Mouse (Mus musculus) limb, embryonic 12.5 days (tissue): ENCODE measurements around the gene 9030025P20Rik. TPM values are rescaled to one million over a fixed set of nuclear protein-coding genes. Genes with fewer than 3 reads are reported as not detected.
"Not testable (repeated sequence)": the region's sequence is repeated elsewhere in the genome, so short reads cannot be mapped to it uniquely, and the experiment has no call there.

Source experiments
- ATAC-seq: fragments of 200-750 bp; cut with Nextera tagmentation; 2 replicates; pipeline ENCODE4 v1.8.0; 2017; ENCODE audit warnings: low read depth, moderate TSS enrichment; ENCODE audit not compliant: insufficient number of reproducible peaks, insufficient read depth, low FRiP score, low TSS enrichment
- H3K27ac ChIP-seq: fragments of 300-500 bp; sonication (generic); 2 replicates; pipeline ENCODE4 v1.5.1; 2016; ENCODE audit warnings: mild to moderate bottlenecking, moderate library complexity
- H3K27me3 ChIP-seq: fragments of 300-500 bp; sonication (generic); 2 replicates; pipeline ENCODE4 v1.6.1; 2016; ENCODE audit warnings: mild to moderate bottlenecking, moderate library complexity
- H3K36me3 ChIP-seq: fragments of 300-500 bp; sonication (generic); 2 replicates; pipeline ENCODE4 v1.6.1; 2016; ENCODE audit warnings: mild to moderate bottlenecking, moderate library complexity
- H3K4me1 ChIP-seq: fragments of 300-500 bp; sonication (generic); replicated peaks from 2 replicates; pipeline ENCODE4 v1.6.1; 2016
- H3K4me2 ChIP-seq: fragments of 300-500 bp; sonication (generic); 2 replicates; pipeline ENCODE4 v1.6.1; 2016; ENCODE audit warnings: mild to moderate bottlenecking, moderate library complexity
- H3K4me3 ChIP-seq: fragments of 300-500 bp; sonication (generic); replicated peaks from 2 replicates; pipeline ENCODE4 v1.5.1; 2016; ENCODE audit warnings: mild to moderate bottlenecking
- H3K9ac ChIP-seq: fragments of 300-500 bp; sonication (generic); replicated peaks from 2 replicates; pipeline ENCODE4 v1.6.1; 2016; ENCODE audit warnings: mild to moderate bottlenecking, moderate library complexity
- H3K9me3 ChIP-seq: fragments of 300-500 bp; sonication (generic); 2 replicates; pipeline ENCODE4 v1.6.1; 2016; ENCODE audit warnings: mild to moderate bottlenecking, moderate library complexity
- WGBS: fragments of 180-500 bp; shearing (Covaris S2); methylation state at CpG from one replicate; pipeline ENCODE4 v1.1.7; 2016; 5-methylcytosine and 5-hydroxymethylcytosine counted together
- polyA plus RNA-seq: library from polyadenylated mRNA; unstranded; fragments of >200 nt; fragmentation: Nextera tagmentation; extraction: Ambion mirVana; gene quantifications from 2 replicates; pipeline ENCODE4 v1.2.1, GENCODE M21; 2016

Gene 9030025P20Rik
- polyA plus RNA-seq, 1 experiment from 2014 or later, result 14.9 TPM

GRCm38 (mm10) chr17:14949161-14949827, 29.0 kb upstream of the 9030025P20Rik start:
- Histone ChIP-seq H3K4me2 (no peak overlapping the region), H3K4me1 (peaks cover 9% of the 10 kb centered on the region), H3K9me3 (no peaks in the 10 kb centered on the region), H3K36me3 (peaks cover 78% of the 10 kb centered on the region), H3K9ac (no peak overlapping the region), H3K27ac (no peak overlapping the region), H3K4me3 (no peak overlapping the region), H3K27me3 (no peaks in the 10 kb centered on the region)
- WGBS, result 90% methylated on average over 7 of the region's 7 CpGs
- no peak for ATAC-seq

DNA sequence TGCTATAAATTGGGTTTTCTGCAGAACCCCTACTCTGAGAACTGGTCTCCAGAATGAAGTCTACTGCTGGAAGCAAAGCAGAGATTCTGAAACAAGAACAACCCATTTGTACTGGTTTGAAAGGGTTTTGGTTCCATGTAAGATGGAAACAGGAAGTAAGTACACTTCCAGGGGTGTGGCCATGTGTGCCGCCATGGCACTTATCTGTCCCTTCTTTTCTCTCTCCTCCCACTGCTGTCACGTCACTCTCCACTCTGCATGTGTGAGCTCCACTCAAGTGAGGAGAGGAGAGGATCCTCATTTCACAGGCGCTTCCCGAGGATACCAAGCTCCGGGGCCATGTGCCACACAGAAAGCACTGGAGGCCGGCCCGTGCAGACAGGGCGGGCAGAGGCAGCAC, 24.8 kb upstream of the 9030025P20Rik start:
- Histone ChIP-seq H3K9me3 (no peaks in the 10 kb centered on the region), H3K4me2 (no peak overlapping the region), H3K4me3 (no peak overlapping the region), H3K36me3 (peaks cover 61% of the 10 kb centered on the region), H3K27me3 (no peaks in the 10 kb centered on the region), H3K4me1 (no peaks in the 10 kb centered on the region), H3K9ac (no peak overlapping the region), H3K27ac (no peak overlapping the region)
- no peak for ATAC-seq
- 87% methylated on average over 8 of the region's 8 CpGs for WGBS

DNA sequence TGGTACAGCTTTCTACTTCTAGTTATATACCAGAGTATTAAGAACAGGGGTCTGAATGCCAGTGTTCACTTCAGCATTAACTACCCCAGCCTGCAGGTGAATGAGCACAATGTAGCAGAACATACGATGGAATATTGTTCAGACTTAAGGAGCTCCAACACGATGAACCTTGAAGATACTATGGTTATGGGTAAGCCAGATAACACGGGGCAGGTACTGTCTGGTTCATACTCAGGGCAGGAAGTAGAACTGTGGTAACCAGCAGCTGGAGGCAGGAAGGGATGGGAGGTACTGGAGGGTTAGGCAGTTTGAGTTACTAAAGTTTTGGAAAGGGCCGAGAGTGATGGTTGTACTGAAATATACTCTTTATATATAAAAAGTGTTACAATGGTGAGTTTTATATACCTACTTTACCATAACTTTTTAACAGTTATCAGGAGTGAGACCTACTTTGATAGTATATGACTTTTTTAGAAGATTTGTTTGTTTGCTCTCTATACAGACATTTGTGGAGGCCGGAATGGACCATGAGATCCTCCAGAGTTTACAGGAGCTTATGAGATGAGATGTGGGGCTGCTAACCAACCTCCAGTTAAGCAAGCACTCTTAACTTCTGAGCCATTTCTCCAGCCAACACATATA, 19.5 kb upstream of the 9030025P20Rik start:
- WGBS, result 91% methylated on average over 5 of the region's 5 CpGs
- Histone ChIP-seq H3K36me3 (peaks cover 17% of the 10 kb centered on the region), H3K4me1 (peaks cover 6% of the 10 kb centered on the region), H3K4me2 (no peak overlapping the region), H3K27ac (no peak overlapping the region), H3K4me3 (no peak overlapping the region), H3K9me3 (no peaks in the 10 kb centered on the region), H3K9ac (no peak overlapping the region), H3K27me3 (no peaks in the 10 kb centered on the region)
- no peak for ATAC-seq

DNA sequence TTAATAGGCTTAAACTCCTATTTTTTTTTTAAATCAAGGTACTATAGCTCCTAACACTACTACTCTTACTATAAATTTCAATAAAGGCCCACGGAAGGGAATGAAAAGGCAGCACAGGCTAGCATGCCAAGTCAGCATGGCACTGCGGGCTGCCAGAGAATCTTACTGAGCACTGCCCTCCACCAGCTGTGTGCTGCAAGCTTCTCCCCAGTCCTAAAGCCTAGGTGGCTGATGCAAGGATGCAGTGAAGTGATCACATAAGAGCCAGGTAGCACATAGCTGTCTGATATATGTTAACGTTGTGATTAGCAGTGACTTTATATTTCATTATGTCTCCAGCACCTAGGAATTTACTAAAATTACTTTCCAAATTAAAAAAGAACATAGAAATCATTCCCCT, 18.3 kb upstream of the 9030025P20Rik start:
- Histone ChIP-seq H3K36me3 (peaks cover 6% of the 10 kb centered on the region; the same call in 1 of the 2 replicates), H3K27me3 (no peaks in the 10 kb centered on the region), H3K9me3 (no peaks in the 10 kb centered on the region), H3K9ac (0 out of 2 replicates have a peak overlapping the region, but pooled peaks have one; percentile 34), H3K4me2 (peak overlapping the region; percentile 67), H3K4me3 (peak overlapping the region; percentile 33), H3K4me1 (peaks cover 6% of the 10 kb centered on the region), H3K27ac (no peak overlapping the region)
- ATAC-seq, result no peak
- WGBS, result 29% methylated on average over 3 of the region's 3 CpGs

DNA sequence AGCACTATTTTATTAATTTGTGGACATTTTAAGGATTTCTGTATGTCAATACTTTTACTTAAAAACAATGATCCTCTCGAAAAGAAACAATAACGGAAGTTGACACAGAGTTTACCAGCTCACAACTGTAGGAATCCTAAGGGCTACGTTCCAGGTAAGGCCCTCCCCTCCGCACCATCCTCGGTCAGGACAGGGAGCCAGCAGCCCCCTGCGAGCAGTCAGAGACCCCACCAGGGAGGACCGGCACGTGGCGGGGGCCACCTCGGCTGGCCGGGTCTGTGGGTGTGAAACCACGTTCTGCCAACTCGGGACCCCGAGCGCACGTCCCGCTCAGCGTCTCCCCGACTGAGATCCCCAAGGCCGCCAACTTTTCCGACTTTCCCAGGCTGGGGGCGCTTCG, 17.7 kb upstream of the 9030025P20Rik start:
- peak; percentile 16; the same call in 1 of the 2 replicates for ATAC-seq
- Histone ChIP-seq H3K36me3 (peaks cover 6% of the 10 kb centered on the region; the same call in 1 of the 2 replicates), H3K4me2 (peak overlapping the region; percentile 67), H3K27me3 (no peaks in the 10 kb centered on the region), H3K4me3 (peak overlapping the region; percentile 76), H3K4me1 (peaks cover 6% of the 10 kb centered on the region), H3K9ac (peak overlapping the region; percentile 82), H3K9me3 (no peaks in the 10 kb centered on the region), H3K27ac (no peak overlapping the region)
- under 1% methylated on average over 19 of the region's 23 CpGs for WGBS

DNA sequence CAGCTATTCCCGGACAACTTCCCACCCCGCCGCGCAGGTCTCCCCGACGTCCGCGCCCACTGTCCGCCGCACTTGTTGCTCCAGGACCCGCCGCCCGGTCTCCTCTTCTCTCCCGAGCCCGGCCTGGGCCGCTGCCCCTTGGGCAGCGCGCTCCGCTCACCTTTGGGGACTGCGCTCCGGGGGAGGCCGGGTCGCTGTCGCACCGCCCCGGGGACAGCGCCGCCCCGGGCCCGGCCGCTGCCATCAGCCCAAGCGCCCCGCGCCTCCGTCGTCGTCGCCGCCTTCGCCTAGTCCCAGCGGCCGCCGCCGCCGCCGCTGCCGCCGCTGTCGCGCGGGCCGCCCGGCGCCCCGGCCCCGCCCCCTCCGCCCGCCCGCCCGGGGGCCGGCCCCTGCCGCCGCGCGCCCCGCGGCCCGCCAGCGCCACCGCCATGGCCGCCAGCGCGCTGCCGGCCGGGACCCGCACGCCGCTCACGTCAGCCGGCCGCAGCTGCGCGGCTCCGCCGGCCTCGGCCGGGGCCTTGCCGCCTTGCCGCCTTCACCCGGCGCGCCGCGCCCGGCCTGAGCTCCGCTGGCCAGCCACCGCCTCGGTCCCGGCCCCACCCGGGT, 17.2 kb upstream of the 9030025P20Rik start, which contains the start of gene Phf10:
TSS of gene Phf10 (minus strand) at position 323 of the 606 bp plus-strand sequence.
- not testable (repeated sequence) for H3K9me3 ChIP-seq, H3K27me3 ChIP-seq, H3K4me1 ChIP-seq, H3K36me3 ChIP-seq
- H3K4me3 ChIP-seq, result peak within 1 kb of the TSS; percentile 76
- peak within 1 kb of the TSS; percentile 82 for H3K9ac ChIP-seq
- WGBS, result under 1% methylated on average over 41 of the region's 100 CpGs
- H3K27ac ChIP-seq, result peak within 1 kb of the TSS; percentile 78; the same call in 1 of the 2 replicates
- peak; percentile 63 for ATAC-seq
- H3K4me2 ChIP-seq, result peak within 1 kb of the TSS; percentile 67

GRCm38 (mm10) chr17:14961557-14962154, 16.6 kb upstream of the 9030025P20Rik start:
- not testable (repeated sequence) for H3K27me3 ChIP-seq, H3K9ac ChIP-seq, H3K4me1 ChIP-seq, H3K4me3 ChIP-seq, H3K27ac ChIP-seq, H3K9me3 ChIP-seq, H3K4me2 ChIP-seq, H3K36me3 ChIP-seq
- WGBS, result no CpG with 5 or more reads among the region's 44 CpGs
- peak; percentile 92 for ATAC-seq

DNA sequence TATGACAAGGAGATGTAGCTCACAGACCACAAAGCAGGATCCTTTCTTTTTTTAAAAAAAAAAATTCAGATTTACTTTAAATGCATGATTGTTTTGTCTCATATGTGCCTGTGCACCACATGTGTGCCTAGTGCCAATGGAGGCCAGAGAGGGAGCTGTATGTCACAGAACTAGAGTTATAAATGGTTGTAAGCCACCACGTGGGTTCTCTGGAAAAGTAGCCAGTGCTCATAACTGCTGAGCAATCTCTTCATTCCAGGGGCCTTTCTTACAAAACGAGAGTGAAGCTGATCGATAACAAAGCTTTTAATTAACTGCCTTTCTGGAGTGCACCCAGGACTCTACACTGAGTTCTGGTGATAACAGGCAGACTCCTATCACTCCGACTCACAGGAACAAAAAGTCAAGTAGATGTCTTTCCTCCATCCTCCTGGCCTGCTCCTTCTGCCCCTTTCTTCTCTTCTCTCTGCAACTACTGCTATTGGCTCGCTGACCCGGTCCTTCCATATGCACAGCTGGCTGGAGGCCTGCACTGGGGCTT, 9.8 kb upstream of the 9030025P20Rik start:
- no CpG with 5 or more reads among the region's 6 CpGs for WGBS

GRCm38 (mm10) chr17:14977718-14978361, 428 bp upstream of the 9030025P20Rik start:
- H3K4me2 ChIP-seq, result 0 out of 2 replicates have a peak overlapping the region, but pooled peaks have one; percentile 35
- not testable (repeated sequence) for H3K4me1 ChIP-seq, H3K4me3 ChIP-seq, ATAC-seq, H3K9me3 ChIP-seq, H3K27ac ChIP-seq, H3K27me3 ChIP-seq, H3K9ac ChIP-seq, H3K36me3 ChIP-seq
- under 1% methylated on average over 4 of the region's 7 CpGs for WGBS

More for the DNA sequence above, 9.8 kb upstream of the 9030025P20Rik start:
- not testable (repeated sequence) for H3K9me3 ChIP-seq, H3K9ac ChIP-seq, H3K27me3 ChIP-seq, ATAC-seq, H3K36me3 ChIP-seq, H3K4me1 ChIP-seq, H3K27ac ChIP-seq, H3K4me2 ChIP-seq, H3K4me3 ChIP-seq

DNA sequence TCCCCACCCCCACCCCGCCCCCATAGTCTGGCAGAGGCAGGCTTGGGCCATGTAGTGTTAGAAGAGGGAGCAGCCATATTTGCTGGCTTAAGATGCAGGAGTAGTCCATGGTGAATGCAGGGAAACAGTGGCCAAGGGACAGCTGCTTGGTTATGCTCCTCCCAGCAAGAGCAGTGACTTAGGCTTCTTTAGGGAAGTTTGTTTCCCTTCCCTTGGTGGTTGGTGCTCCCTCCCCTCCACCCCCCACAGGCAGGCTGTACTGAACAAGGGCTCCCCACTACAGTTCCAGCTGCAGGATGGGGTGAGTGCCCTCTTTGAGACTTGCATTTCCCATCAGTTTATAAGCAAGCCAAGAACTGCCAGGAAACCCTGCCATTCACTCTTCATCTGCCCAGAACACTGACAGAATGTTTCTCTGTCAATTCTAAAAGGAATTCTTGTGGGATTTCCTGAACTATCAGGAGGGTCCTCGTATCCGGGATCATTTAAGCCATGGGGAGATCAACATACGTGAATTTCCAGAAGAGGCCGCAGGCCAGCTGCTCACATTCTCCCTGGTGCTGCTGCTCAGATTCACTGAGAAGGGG, 11.9 kb downstream of the 9030025P20Rik start:
- not testable (repeated sequence) for ATAC-seq

More for the DNA sequence above, 11.9 kb downstream of the 9030025P20Rik start:
- not testable (repeated sequence) for H3K9me3 ChIP-seq, H3K4me1 ChIP-seq, H3K27me3 ChIP-seq, H3K9ac ChIP-seq, H3K27ac ChIP-seq, H3K4me2 ChIP-seq, H3K36me3 ChIP-seq, H3K4me3 ChIP-seq
- WGBS, result 85% methylated on average over 4 of the region's 5 CpGs
